Mouse (Mus musculus) frontal cortex, postnatal 25 days (tissue): ENCODE results near the gene Plagl1.
"Not testable (repeated sequence)": the region's sequence is repeated elsewhere in the genome, so short reads cannot be mapped to it uniquely, and the experiment has no call there.

ENCODE experiments used
- DNase-seq, 2 experiments: peaks; one replicate each; pipeline ENCODE4 v3.0.0; 2022; ENCODE audit warnings: low spot score in 2 of 2

The Plagl1 gene

GRCm38 (mm10) chr10:13060021-13060668 lies at the start of gene Plagl1:
Gene Plagl1, plus strand, starts transcription at chr10:13060504.
- DNase-seq, result no peak

- no peak for DNase-seq
These were observed 46.3 kb upstream of the Plagl1 start for GRCm38 (mm10) chr10:13014026-13014425.

- peak in 1 of 2 experiments; percentile 46 for DNase-seq
These were observed 43.7 kb upstream of the Plagl1 start for GRCm38 (mm10) chr10:13016573-13016972.

DNA sequence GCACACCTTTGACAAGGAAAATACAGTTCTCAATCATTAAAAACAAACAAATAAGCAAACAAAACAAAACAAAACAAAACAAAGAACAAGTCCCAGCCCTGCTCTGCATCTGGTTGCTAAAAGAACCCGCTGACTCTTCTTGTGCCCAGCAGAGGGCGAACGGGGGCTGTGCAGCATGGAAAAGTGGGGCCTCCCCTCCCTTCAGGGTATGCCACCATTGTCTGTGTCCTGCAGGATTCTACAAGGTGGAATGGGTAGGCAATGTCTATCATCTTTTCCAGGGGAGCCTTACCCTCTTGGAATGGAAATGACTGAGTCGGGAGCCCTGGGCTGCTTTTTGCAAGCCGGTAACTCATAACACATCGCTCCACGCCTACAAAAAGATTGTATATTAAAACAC lies 41.8 kb upstream of the Plagl1 start:
- peak in 1 of 2 experiments; percentile 8 for DNase-seq

DNA sequence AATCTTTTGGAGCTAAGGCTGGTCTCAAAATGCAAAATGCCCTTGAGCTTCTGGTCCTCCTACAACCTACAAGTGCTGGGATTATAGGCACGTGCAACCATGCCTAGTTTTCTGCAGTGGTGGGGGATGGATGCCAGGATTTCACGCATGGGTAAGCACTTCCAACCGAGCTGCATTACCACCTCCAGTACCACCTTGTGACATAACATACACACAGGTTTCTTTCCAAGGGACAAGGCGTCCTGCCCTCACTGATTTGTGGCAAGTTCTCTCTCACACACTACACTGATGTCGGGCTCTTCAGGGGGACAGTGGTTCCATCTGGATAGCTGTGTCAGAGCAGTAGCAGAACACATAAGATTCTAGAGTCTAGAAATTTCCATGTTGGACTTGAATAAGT lies 41.3 kb upstream of the Plagl1 start:
- DNase-seq, result no peak

- DNase-seq, result no peak
These were observed 38.2 kb upstream of the Plagl1 start for GRCm38 (mm10) chr10:13022103-13022502.

DNA sequence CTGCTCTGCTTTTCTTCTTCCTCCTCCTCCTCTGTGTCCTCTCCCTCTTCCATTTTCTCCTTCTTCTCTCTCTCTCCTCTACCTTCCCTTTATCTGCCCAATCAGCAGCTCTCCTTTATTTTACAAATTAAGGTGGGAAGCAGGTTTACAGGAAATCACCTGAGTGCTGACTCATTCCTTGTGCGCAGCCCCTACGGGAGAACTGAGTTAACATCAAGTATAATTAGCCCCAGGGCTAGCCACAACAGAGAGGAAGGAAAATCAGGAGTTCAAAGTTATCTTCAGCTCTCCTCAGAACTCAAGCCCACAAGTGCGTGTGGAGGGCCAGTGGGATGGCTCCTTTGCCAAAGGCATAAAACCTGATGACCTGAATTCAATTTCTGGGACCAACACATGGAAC lies 36.3 kb upstream of the Plagl1 start:
- DNase-seq, result not testable (repeated sequence)

GRCm38 (mm10) chr10:13027702-13028101 lies 32.6 kb upstream of the Plagl1 start:
- no peak for DNase-seq

GRCm38 (mm10) chr10:13028215-13028614 lies 32.1 kb upstream of the Plagl1 start:
- DNase-seq, result no peak

- no peak for DNase-seq
These were observed 30.9 kb upstream of the Plagl1 start for GRCm38 (mm10) chr10:13029416-13029815.

- no peak for DNase-seq
These were observed 25.0 kb upstream of the Plagl1 start for GRCm38 (mm10) chr10:13035270-13035669.

GRCm38 (mm10) chr10:13039637-13040174 lies 20.6 kb upstream of the Plagl1 start:
- DNase-seq, result no peak

GRCm38 (mm10) chr10:13044659-13045058 lies 15.6 kb upstream of the Plagl1 start:
- DNase-seq, result no peak

DNA sequence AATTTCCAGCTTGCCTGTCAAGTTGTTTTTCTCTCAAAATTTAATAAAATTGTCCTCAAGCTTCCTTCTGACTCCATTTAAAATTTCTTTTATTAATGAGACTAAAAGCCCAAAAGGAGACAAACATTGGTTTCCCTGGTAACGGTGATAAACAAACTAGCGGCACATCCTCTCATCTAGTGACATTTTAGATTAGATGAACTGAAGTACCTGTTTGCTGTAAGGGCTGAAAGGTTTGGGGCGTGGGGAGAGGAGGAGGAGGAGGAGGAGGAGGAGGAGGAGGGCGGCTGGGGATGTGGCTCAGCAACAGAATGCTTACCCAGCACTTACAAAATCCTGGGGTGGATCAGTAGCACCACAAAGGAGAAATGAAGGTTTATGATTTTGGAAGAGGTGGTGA lies 12.5 kb upstream of the Plagl1 start:
- no peak for DNase-seq

- DNase-seq, result no peak
These were observed 3.4 kb upstream of the Plagl1 start for GRCm38 (mm10) chr10:13056863-13057381.

GRCm38 (mm10) chr10:13060821-13061671 lies 742 bp downstream of the Plagl1 start:
- DNase-seq, result no peak

- no peak for DNase-seq
These were observed 2.1 kb downstream of the Plagl1 start for GRCm38 (mm10) chr10:13062373-13062772.

- no peak for DNase-seq
These were observed 3.2 kb downstream of the Plagl1 start for GRCm38 (mm10) chr10:13063457-13063856.

- no peak for DNase-seq
These were observed 4.9 kb downstream of the Plagl1 start for GRCm38 (mm10) chr10:13065129-13065752.

DNA sequence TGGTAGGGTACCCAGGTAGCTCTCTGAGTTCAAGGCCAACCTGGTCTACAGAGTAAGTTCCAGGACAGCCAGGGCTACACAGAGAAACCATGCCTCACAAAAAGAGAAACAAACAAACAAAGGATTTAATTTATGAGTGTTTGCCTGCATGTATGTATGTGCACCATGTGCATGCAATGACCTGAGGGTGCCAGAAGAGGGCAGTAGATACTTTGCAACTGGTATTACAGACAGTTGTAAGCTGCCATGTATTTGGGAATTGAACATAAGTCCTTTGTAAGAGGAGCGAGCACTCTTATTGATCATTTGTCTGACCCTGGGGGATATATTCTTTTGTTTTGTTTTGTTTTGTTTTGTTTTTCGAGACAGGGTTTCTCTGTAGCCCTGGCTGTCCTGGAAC lies 10.7 kb downstream of the Plagl1 start:
- no peak for DNase-seq

GRCm38 (mm10) chr10:13076807-13077532 lies 16.7 kb downstream of the Plagl1 start:
- DNase-seq, result no peak
